Mouse (Mus musculus): Measurements from ENCODE around the gene Aacs. TPM values are rescaled to one million over a fixed set of nuclear protein-coding genes. Genes with fewer than 3 reads are reported as not detected.

Gene Aacs
- polyA plus RNA-seq, 2 experiments: 35.5 to 43.3 TPM

GRCm38 (mm10) chr5:125443915-125444314, 31.7 kb upstream of the Aacs start:
- Histone ChIP-seq H3K9me3 (ENCODE audit: control insufficient read depth, low read length) (no peaks in the 10 kb centered on the region), H3K9ac (ENCODE audit: low read depth, low read length, severe bottlenecking) (no peak overlapping the region), H3K4me2 (replicated peaks; ENCODE audit: low read depth, low read length, severe bottlenecking) (no peak overlapping the region), H3K27ac (replicated peaks; ENCODE audit: low read depth, low read length) (no peak overlapping the region), H3K4me3 (replicated peaks; ENCODE audit: low read length) (no peak overlapping the region), H3K27me3 (ENCODE audit: control insufficient read depth, insufficient read depth, low read length) (no peaks in the 10 kb centered on the region), H3K4me1 (ENCODE audit: control insufficient read depth, insufficient read depth, low read length) (peaks cover 3% of the 10 kb centered on the region; the same call in 1 of the 2 replicates), H3K36me3 (ENCODE audit: control insufficient read depth, insufficient read depth, low read length) (no peaks in the 10 kb centered on the region)
- no peak for DNase-seq (ENCODE audit: low spot score)
- whole genome bisulfite sequencing: 78% methylated on average over 3 of the region's 3 CpGs
- no peak for ATAC-seq (ENCODE audit: low FRiP score, low read depth)
- no peak for TF ChIP-seq POLR2A (IDR thresholded peaks at IDR 0.05; ENCODE audit: borderline replicate concordance, extremely low read depth, insufficient read depth, insufficient read length)

- TF ChIP-seq POLR2A (IDR thresholded peaks at IDR 0.05; ENCODE audit: borderline replicate concordance, extremely low read depth, insufficient read depth, insufficient read length): no peak
- Histone ChIP-seq H3K27me3 (ENCODE audit: control insufficient read depth, insufficient read depth, low read length) (no peaks in the 10 kb centered on the region), H3K27ac (replicated peaks; ENCODE audit: low read depth, low read length) (no peak overlapping the region), H3K9ac (ENCODE audit: low read depth, low read length, severe bottlenecking) (no peak overlapping the region), H3K36me3 (ENCODE audit: control insufficient read depth, insufficient read depth, low read length) (no peaks in the 10 kb centered on the region), H3K9me3 (ENCODE audit: control insufficient read depth, low read length) (no peaks in the 10 kb centered on the region), H3K4me2 (replicated peaks; ENCODE audit: low read depth, low read length, severe bottlenecking) (no peak overlapping the region), H3K4me1 (ENCODE audit: control insufficient read depth, insufficient read depth, low read length) (peaks cover 3% of the 10 kb centered on the region; the same call in 1 of the 2 replicates), H3K4me3 (replicated peaks; ENCODE audit: low read length) (no peak overlapping the region)
- no peak for DNase-seq (ENCODE audit: low spot score)
- no peak for ATAC-seq (ENCODE audit: low FRiP score, low read depth)
- WGBS: 95% methylated on average over 4 of the region's 4 CpGs
Observed at GRCm38 (mm10) chr5:125444554-125444953, 31.1 kb upstream of the Aacs start.

GRCm38 (mm10) chr5:125446344-125446743, 29.3 kb upstream of the Aacs start:
- Histone ChIP-seq H3K9me3 (ENCODE audit: control insufficient read depth, low read length) (no peaks in the 10 kb centered on the region), H3K4me2 (replicated peaks; ENCODE audit: low read depth, low read length, severe bottlenecking) (no peak overlapping the region), H3K4me3 (replicated peaks; ENCODE audit: low read length) (no peak overlapping the region), H3K9ac (ENCODE audit: low read depth, low read length, severe bottlenecking) (no peak overlapping the region), H3K36me3 (ENCODE audit: control insufficient read depth, insufficient read depth, low read length) (no peaks in the 10 kb centered on the region), H3K27ac (replicated peaks; ENCODE audit: low read depth, low read length) (no peak overlapping the region), H3K4me1 (ENCODE audit: control insufficient read depth, insufficient read depth, low read length) (0 out of 2 replicates have a peak, but pooled peaks cover 3% of the 10 kb centered on the region), H3K27me3 (ENCODE audit: control insufficient read depth, insufficient read depth, low read length) (no peaks in the 10 kb centered on the region)
- WGBS: 68% methylated on average over 7 of the region's 7 CpGs
- no peak for DNase-seq (ENCODE audit: low spot score)
- no peak for ATAC-seq (ENCODE audit: low FRiP score, low read depth)
- TF ChIP-seq POLR2A (IDR thresholded peaks at IDR 0.05; ENCODE audit: borderline replicate concordance, extremely low read depth, insufficient read depth, insufficient read length): no peak

GRCm38 (mm10) chr5:125448026-125448425, 27.6 kb upstream of the Aacs start:
- ATAC-seq (ENCODE audit: low FRiP score, low read depth) (no peak), DNase-seq (ENCODE audit: low spot score) (no peak)
- H3K4me3 ChIP-seq (replicated peaks; ENCODE audit: low read length): no peak overlapping the region
- no peaks in the 10 kb centered on the region for H3K27me3 ChIP-seq (ENCODE audit: control insufficient read depth, insufficient read depth, low read length)
- no peak for TF ChIP-seq POLR2A (IDR thresholded peaks at IDR 0.05; ENCODE audit: borderline replicate concordance, extremely low read depth, insufficient read depth, insufficient read length)
- peaks cover 7% of the 10 kb centered on the region; the same call in 1 of the 2 replicates for H3K36me3 ChIP-seq (ENCODE audit: control insufficient read depth, insufficient read depth, low read length)
- H3K9me3 ChIP-seq (ENCODE audit: control insufficient read depth, low read length): no peaks in the 10 kb centered on the region
- H3K4me2 ChIP-seq (replicated peaks; ENCODE audit: low read depth, low read length, severe bottlenecking): no peak overlapping the region
- WGBS: 61% methylated on average over 3 of the region's 3 CpGs
- no peak overlapping the region for H3K9ac ChIP-seq (ENCODE audit: low read depth, low read length, severe bottlenecking)
- H3K4me1 ChIP-seq (ENCODE audit: control insufficient read depth, insufficient read depth, low read length): 0 out of 2 replicates have a peak, but pooled peaks cover under 1% of the 10 kb centered on the region
- no peak overlapping the region for H3K27ac ChIP-seq (replicated peaks; ENCODE audit: low read depth, low read length)

GRCm38 (mm10) chr5:125448631-125449030, 27.0 kb upstream of the Aacs start:
- WGBS: 92% methylated on average over 4 of the region's 4 CpGs
- Histone ChIP-seq H3K4me1 (ENCODE audit: control insufficient read depth, insufficient read depth, low read length) (no peaks in the 10 kb centered on the region), H3K4me2 (replicated peaks; ENCODE audit: low read depth, low read length, severe bottlenecking) (no peak overlapping the region), H3K36me3 (ENCODE audit: control insufficient read depth, insufficient read depth, low read length) (peaks cover 7% of the 10 kb centered on the region; the same call in 1 of the 2 replicates), H3K4me3 (replicated peaks; ENCODE audit: low read length) (no peak overlapping the region), H3K9me3 (ENCODE audit: control insufficient read depth, low read length) (no peaks in the 10 kb centered on the region), H3K27me3 (ENCODE audit: control insufficient read depth, insufficient read depth, low read length) (no peaks in the 10 kb centered on the region), H3K9ac (ENCODE audit: low read depth, low read length, severe bottlenecking) (no peak overlapping the region), H3K27ac (replicated peaks; ENCODE audit: low read depth, low read length) (no peak overlapping the region)
- no peak for TF ChIP-seq POLR2A (IDR thresholded peaks at IDR 0.05; ENCODE audit: borderline replicate concordance, extremely low read depth, insufficient read depth, insufficient read length)
- ATAC-seq (ENCODE audit: low FRiP score, low read depth) (no peak), DNase-seq (ENCODE audit: low spot score) (no peak)

GRCm38 (mm10) chr5:125449306-125449705, 26.3 kb upstream of the Aacs start:
- DNase-seq (ENCODE audit: low spot score) (no peak), ATAC-seq (ENCODE audit: low FRiP score, low read depth) (no peak)
- 75% methylated on average over 5 of the region's 5 CpGs for WGBS
- no peaks in the 10 kb centered on the region for H3K9me3 ChIP-seq (ENCODE audit: control insufficient read depth, low read length)
- peaks cover 10% of the 10 kb centered on the region; the same call in 1 of the 2 replicates for H3K36me3 ChIP-seq (ENCODE audit: control insufficient read depth, insufficient read depth, low read length)
- no peak overlapping the region for H3K27ac ChIP-seq (replicated peaks; ENCODE audit: low read depth, low read length)
- H3K4me3 ChIP-seq (replicated peaks; ENCODE audit: low read length): no peak overlapping the region
- no peak for TF ChIP-seq POLR2A (IDR thresholded peaks at IDR 0.05; ENCODE audit: borderline replicate concordance, extremely low read depth, insufficient read depth, insufficient read length)
- H3K4me2 ChIP-seq (replicated peaks; ENCODE audit: low read depth, low read length, severe bottlenecking): no peak overlapping the region
- H3K9ac ChIP-seq (ENCODE audit: low read depth, low read length, severe bottlenecking): no peak overlapping the region
- H3K4me1 ChIP-seq (ENCODE audit: control insufficient read depth, insufficient read depth, low read length): no peaks in the 10 kb centered on the region
- no peaks in the 10 kb centered on the region for H3K27me3 ChIP-seq (ENCODE audit: control insufficient read depth, insufficient read depth, low read length)
